Mouse (Mus musculus): ENCODE data around the gene Adgrb3. TPM values are rescaled to one million over a fixed set of nuclear protein-coding genes. Genes with fewer than 3 reads are reported as not detected.

Gene Adgrb3
- polyA plus RNA-seq, 1 experiment from 2014 or later: 2.1 TPM

DNA sequence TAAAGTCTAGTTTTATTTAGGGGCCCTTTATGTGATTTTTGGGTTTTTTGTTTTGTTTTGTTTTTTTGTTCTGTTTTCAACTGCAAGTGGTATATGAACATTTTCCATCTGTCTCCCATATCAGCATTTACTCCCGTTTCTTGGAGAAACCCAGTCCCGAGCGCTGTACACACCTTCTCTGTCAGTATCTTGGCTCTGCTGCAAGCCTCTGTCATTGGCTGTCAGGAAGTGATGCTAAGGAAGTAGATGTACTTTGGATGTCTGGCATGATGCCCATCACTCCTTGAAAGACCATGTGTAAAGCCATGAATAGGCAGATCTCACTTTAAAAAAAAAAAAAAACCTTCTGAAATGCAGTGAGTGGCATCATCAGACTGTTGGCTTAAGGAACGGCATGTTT lies 132.3 kb downstream of the Adgrb3 start:
- Histone ChIP-seq H3K4me1 (replicated peaks; ENCODE audit: control insufficient read depth, insufficient read depth, low read length) (no peaks in the 10 kb centered on the region), H3K27ac (ENCODE audit: low read depth, low read length) (no peak overlapping the region), H3K36me3 (ENCODE audit: control insufficient read depth, insufficient read depth) (no peaks in the 10 kb centered on the region), H3K27me3 (replicated peaks; ENCODE audit: control insufficient read depth, insufficient read depth, low read length) (no peaks in the 10 kb centered on the region), H3K9ac (ENCODE audit: low read depth, low read length) (no peak overlapping the region), H3K4me2 (replicated peaks; ENCODE audit: low read depth) (no peak overlapping the region), H3K4me3 (ENCODE audit: low read depth, low read length) (no peak overlapping the region), H3K9me3 (ENCODE audit: control insufficient read depth) (no peaks in the 10 kb centered on the region)
- no peak for ATAC-seq
- 92% methylated on average over 4 of the region's 4 CpGs for WGBS
- no peak for TF ChIP-seq CTCF (IDR thresholded peaks at IDR 0.05; ENCODE audit: low read depth)

- no peaks in the 10 kb centered on the region for H3K36me3 ChIP-seq (ENCODE audit: control insufficient read depth, insufficient read depth)
- H3K9ac ChIP-seq (ENCODE audit: low read depth, low read length): no peak overlapping the region
- H3K27ac ChIP-seq (ENCODE audit: low read depth, low read length): no peak overlapping the region
- WGBS: 62% methylated on average over 3 of the region's 3 CpGs
- ATAC-seq: no peak
- peak; percentile 43 for TF ChIP-seq CTCF (IDR thresholded peaks at IDR 0.05; ENCODE audit: low read depth)
- no peaks in the 10 kb centered on the region for H3K27me3 ChIP-seq (replicated peaks; ENCODE audit: control insufficient read depth, insufficient read depth, low read length)
- no peak overlapping the region for H3K4me3 ChIP-seq (ENCODE audit: low read depth, low read length)
- no peaks in the 10 kb centered on the region for H3K9me3 ChIP-seq (ENCODE audit: control insufficient read depth)
- H3K4me2 ChIP-seq (replicated peaks; ENCODE audit: low read depth): no peak overlapping the region
- no peaks in the 10 kb centered on the region for H3K4me1 ChIP-seq (replicated peaks; ENCODE audit: control insufficient read depth, insufficient read depth, low read length)
Observed at GRCm38 (mm10) chr1:25696771-25697170, 132.7 kb downstream of the Adgrb3 start.

DNA sequence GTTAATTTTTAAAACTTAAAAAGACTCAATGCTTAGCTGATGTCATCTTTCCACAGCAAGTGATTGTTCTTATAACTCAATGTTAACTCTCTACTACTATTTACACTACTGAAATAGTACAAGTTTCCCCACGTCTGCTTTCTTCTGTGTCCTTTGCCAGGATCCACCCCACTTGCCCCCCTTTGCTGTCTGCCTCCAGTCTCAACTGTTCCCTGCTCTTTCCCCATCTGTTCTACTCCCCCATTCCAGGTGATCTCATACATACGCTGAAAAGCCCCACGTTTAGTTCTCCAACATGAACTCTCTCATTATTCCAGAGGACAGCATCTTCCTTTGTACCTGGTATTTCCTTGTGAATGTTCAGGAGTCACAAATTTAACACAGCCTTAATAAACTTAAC lies 147.4 kb downstream of the Adgrb3 start:
- Histone ChIP-seq H3K4me3 (ENCODE audit: low read depth, low read length) (no peak overlapping the region), H3K4me1 (replicated peaks; ENCODE audit: control insufficient read depth, insufficient read depth, low read length) (no peaks in the 10 kb centered on the region), H3K9me3 (ENCODE audit: control insufficient read depth) (no peaks in the 10 kb centered on the region), H3K27me3 (replicated peaks; ENCODE audit: control insufficient read depth, insufficient read depth, low read length) (no peaks in the 10 kb centered on the region), H3K4me2 (replicated peaks; ENCODE audit: low read depth) (no peak overlapping the region), H3K36me3 (ENCODE audit: control insufficient read depth, insufficient read depth) (no peaks in the 10 kb centered on the region), H3K27ac (ENCODE audit: low read depth, low read length) (no peak overlapping the region), H3K9ac (ENCODE audit: low read depth, low read length) (no peak overlapping the region)
- ATAC-seq: no peak
- 62% methylated on average over 3 of the region's 3 CpGs for WGBS
- TF ChIP-seq CTCF (IDR thresholded peaks at IDR 0.05; ENCODE audit: low read depth): no peak

DNA sequence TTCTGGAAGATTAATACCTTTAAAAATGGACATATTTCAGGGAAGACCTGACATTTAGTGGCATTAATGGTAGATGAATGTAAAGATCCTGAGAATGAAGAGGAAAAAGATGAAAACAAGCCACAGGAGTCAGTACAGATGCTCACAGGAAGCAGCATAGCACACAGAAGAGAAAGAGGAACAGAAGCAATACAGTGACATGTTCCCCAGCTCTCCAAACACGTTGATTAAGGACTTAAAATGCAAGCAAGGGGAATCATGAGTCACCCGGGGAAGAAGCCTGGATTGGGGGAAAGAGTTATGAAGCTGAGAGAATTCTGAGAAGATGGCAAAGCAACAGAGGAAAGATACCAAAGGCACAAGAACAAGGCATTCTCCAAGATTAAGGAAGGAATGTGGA lies 149.9 kb downstream of the Adgrb3 start:
- no peak for ATAC-seq
- Histone ChIP-seq H3K27ac (ENCODE audit: low read depth, low read length) (no peak overlapping the region), H3K9ac (ENCODE audit: low read depth, low read length) (no peak overlapping the region), H3K4me3 (ENCODE audit: low read depth, low read length) (no peak overlapping the region), H3K36me3 (ENCODE audit: control insufficient read depth, insufficient read depth) (no peaks in the 10 kb centered on the region), H3K27me3 (replicated peaks; ENCODE audit: control insufficient read depth, insufficient read depth, low read length) (no peaks in the 10 kb centered on the region), H3K4me2 (replicated peaks; ENCODE audit: low read depth) (no peak overlapping the region), H3K4me1 (replicated peaks; ENCODE audit: control insufficient read depth, insufficient read depth, low read length) (no peaks in the 10 kb centered on the region), H3K9me3 (ENCODE audit: control insufficient read depth) (no peaks in the 10 kb centered on the region)
- TF ChIP-seq CTCF (IDR thresholded peaks at IDR 0.05; ENCODE audit: low read depth): no peak
- WGBS: 49% methylated on average over 2 of the region's 2 CpGs

GRCm38 (mm10) chr1:25652717-25653116 lies 176.8 kb downstream of the Adgrb3 start:
- 89% methylated on average over 1 of the region's 1 CpGs for whole genome bisulfite sequencing
- H3K4me3 ChIP-seq (ENCODE audit: low read depth, low read length): no peak overlapping the region
- ATAC-seq: no peak
- H3K9me3 ChIP-seq (ENCODE audit: control insufficient read depth): no peaks in the 10 kb centered on the region
- no peaks in the 10 kb centered on the region for H3K36me3 ChIP-seq (ENCODE audit: control insufficient read depth, insufficient read depth)
- no peak for TF ChIP-seq CTCF (IDR thresholded peaks at IDR 0.05; ENCODE audit: low read depth)
- no peaks in the 10 kb centered on the region for H3K27me3 ChIP-seq (replicated peaks; ENCODE audit: control insufficient read depth, insufficient read depth, low read length)
- no peaks in the 10 kb centered on the region for H3K4me1 ChIP-seq (replicated peaks; ENCODE audit: control insufficient read depth, insufficient read depth, low read length)
- no peak overlapping the region for H3K4me2 ChIP-seq (replicated peaks; ENCODE audit: low read depth)
- H3K9ac ChIP-seq (ENCODE audit: low read depth, low read length): no peak overlapping the region
- no peak overlapping the region for H3K27ac ChIP-seq (ENCODE audit: low read depth, low read length)

DNA sequence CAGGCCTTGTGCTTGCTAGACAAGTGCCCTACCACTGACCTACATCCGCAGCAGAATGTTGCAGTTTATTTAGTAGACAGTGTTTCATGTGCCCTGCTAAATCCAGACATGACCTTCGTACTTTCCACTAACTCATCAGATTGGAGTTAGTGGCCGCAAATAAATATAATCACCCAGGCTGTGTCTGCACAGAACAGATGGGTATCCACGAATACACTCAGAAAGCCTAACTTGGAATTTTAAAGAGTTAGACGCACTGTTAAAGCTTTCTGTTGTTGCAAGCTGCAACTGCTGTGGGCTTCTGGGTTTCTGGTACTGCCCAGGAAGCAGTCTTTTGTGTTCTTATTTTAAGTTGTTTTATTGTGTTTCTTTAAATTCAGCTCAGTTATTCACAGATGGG lies 185.3 kb downstream of the Adgrb3 start:
- Histone ChIP-seq H3K9me3 (ENCODE audit: control insufficient read depth) (no peaks in the 10 kb centered on the region), H3K36me3 (ENCODE audit: control insufficient read depth, insufficient read depth) (no peaks in the 10 kb centered on the region), H3K4me1 (replicated peaks; ENCODE audit: control insufficient read depth, insufficient read depth, low read length) (no peaks in the 10 kb centered on the region), H3K27me3 (replicated peaks; ENCODE audit: control insufficient read depth, insufficient read depth, low read length) (no peaks in the 10 kb centered on the region), H3K9ac (ENCODE audit: low read depth, low read length) (no peak overlapping the region), H3K4me2 (replicated peaks; ENCODE audit: low read depth) (no peak overlapping the region), H3K27ac (ENCODE audit: low read depth, low read length) (no peak overlapping the region), H3K4me3 (ENCODE audit: low read depth, low read length) (no peak overlapping the region)
- 78% methylated on average over 5 of the region's 5 CpGs for WGBS
- no peak for ATAC-seq
- no peak for TF ChIP-seq CTCF (IDR thresholded peaks at IDR 0.05; ENCODE audit: low read depth)

DNA sequence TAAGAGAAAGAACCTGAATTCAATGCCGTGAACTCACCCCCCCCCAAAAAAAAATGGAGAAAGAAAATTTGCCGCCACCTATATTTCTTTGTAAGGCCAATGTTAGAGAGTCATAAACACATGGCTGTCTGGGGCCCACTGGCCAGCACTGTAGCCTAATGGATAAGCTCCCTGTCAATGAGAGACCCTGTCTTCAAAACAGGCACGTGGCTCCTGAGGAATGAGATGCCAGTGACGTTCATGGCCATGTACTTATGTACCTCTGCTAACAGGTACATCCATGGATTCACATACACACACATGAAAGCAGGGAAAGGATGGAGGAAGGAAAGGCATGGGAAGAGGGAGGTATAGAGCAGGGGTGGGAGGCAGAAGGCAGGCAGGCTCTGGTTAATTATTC lies 208.0 kb downstream of the Adgrb3 start:
- 65% methylated on average over 4 of the region's 4 CpGs for WGBS
- Histone ChIP-seq H3K27ac (ENCODE audit: low read depth, low read length) (no peak overlapping the region), H3K36me3 (ENCODE audit: control insufficient read depth, insufficient read depth) (no peaks in the 10 kb centered on the region), H3K4me3 (ENCODE audit: low read depth, low read length) (no peak overlapping the region), H3K4me2 (replicated peaks; ENCODE audit: low read depth) (no peak overlapping the region), H3K27me3 (replicated peaks; ENCODE audit: control insufficient read depth, insufficient read depth, low read length) (no peaks in the 10 kb centered on the region), H3K9ac (ENCODE audit: low read depth, low read length) (no peak overlapping the region), H3K4me1 (replicated peaks; ENCODE audit: control insufficient read depth, insufficient read depth, low read length) (no peaks in the 10 kb centered on the region), H3K9me3 (ENCODE audit: control insufficient read depth) (no peaks in the 10 kb centered on the region)
- no peak for ATAC-seq
- no peak for TF ChIP-seq CTCF (IDR thresholded peaks at IDR 0.05; ENCODE audit: low read depth)

Measured in intestine, postnatal 0 days (tissue).